Mouse (Mus musculus) lung, embryonic 16.5 days (tissue): Measurements from ENCODE around the gene Trim8. TPM values are rescaled to one million over a fixed set of nuclear protein-coding genes. Genes with fewer than 3 reads are reported as not detected.

Source experiments
- ATAC-seq: fragments of 200-750 bp; cut with Nextera tagmentation; 2 replicates; pipeline ENCODE4 v1.8.0; 2017; ENCODE audit warnings: low read depth, mild to moderate bottlenecking, moderate library complexity
- H3K27ac ChIP-seq: fragments of 300-500 bp; sonication (generic); 2 replicates; pipeline ENCODE4 v1.5.1; 2014; ENCODE audit warnings: mild to moderate bottlenecking, control low read depth, low read length
- H3K27me3 ChIP-seq: fragments of 300-500 bp; sonication (generic); 2 replicates; pipeline ENCODE4 v1.6.1; 2014; ENCODE audit warnings: low read depth, low read length, mixed read lengths; ENCODE audit not compliant: control insufficient read depth, insufficient read depth
- H3K36me3 ChIP-seq: fragments of 300-500 bp; sonication (generic); 2 replicates; pipeline ENCODE4 v1.6.1; 2014; ENCODE audit warnings: low read length; ENCODE audit not compliant: control insufficient read depth, insufficient read depth
- H3K4me1 ChIP-seq: fragments of 300-500 bp; sonication (generic); replicated peaks from 2 replicates; pipeline ENCODE4 v1.6.1; 2014; ENCODE audit warnings: low read length, mixed read lengths; ENCODE audit not compliant: control insufficient read depth, insufficient read depth
- H3K4me2 ChIP-seq: fragments of 300-500 bp; sonication (generic); 2 replicates; pipeline ENCODE4 v1.6.1; 2014; ENCODE audit warnings: low read depth, low read length, control low read depth
- H3K4me3 ChIP-seq: fragments of 300-500 bp; sonication (generic); 2 replicates; pipeline ENCODE4 v1.5.1; 2014; ENCODE audit warnings: mild to moderate bottlenecking, low read length, control low read depth
- H3K9ac ChIP-seq: fragments of 300-500 bp; sonication (generic); 2 replicates; pipeline ENCODE4 v1.6.1; 2014; ENCODE audit warnings: low read length, control low read depth
- H3K9me3 ChIP-seq: fragments of 300-500 bp; sonication (generic); 2 replicates; pipeline ENCODE4 v1.6.1; 2016; ENCODE audit warnings: low read length; ENCODE audit not compliant: control insufficient read depth
- WGBS: fragments of 180-500 bp; shearing (Covaris S2); extraction: QIAGEN DNeasy Blood & Tissue Kit; methylation state at CpG from one replicate; pipeline ENCODE4 v1.1.7; 2014; 5-methylcytosine and 5-hydroxymethylcytosine counted together
- polyA plus RNA-seq: library from polyadenylated mRNA; unstranded; fragments of >200 nt; fragmentation: Nextera tagmentation; extraction: Ambion mirVana; gene quantifications from 2 replicates; pipeline ENCODE4 v1.2.1, GENCODE M21; 2015

Gene Trim8
- polyA plus RNA-seq, 1 experiment from 2014 or later, result 24.9 TPM

DNA sequence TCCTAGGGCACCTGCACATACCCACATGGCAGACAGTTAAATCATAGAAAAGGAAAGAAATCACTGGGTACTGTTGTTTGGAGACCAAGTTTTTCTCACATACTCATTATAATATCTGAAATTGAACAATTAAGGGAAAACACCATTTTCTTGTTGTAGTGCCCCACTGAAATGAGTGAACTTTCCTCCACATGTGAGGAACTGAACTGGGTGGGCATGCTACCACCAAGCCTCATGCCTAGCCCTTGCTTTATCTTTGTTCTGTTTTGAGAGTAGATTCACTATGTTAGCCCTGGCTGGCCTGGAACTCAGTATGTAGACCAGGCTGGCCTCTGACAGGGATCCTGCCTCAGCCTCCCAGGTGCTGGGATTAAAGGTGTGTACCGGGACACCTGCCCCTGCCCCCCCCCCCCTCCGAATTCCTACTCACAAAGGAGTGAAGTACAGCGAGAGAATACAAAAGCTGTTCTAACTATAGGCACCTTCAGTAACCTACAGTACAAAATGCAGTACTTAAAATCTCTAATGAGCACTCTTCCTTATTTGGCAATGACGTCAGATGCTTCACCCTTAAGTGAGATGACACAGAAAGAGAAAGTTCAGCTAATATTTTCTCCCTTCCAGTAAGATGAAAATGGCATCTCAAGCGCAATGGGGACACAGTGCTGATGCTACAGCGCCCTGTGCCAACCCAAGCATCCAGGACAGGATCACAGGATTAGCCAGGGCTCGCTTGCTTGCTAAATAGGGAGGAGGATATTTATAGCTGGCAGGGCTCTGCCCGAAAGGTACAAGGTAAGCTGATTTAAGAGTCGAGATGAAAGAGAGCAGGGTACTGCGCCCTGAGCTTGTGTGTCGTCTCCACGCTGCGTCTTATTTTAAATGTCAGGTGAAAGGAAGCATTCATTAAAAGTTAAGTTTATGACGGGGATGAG, 61.3 kb downstream of the Trim8 start:
- WGBS, result 85% methylated on average over 14 of the region's 14 CpGs
- H3K36me3 ChIP-seq, result no peaks in the 10 kb centered on the region
- no peak overlapping the region for H3K9ac ChIP-seq
- H3K4me1 ChIP-seq, result no peaks in the 10 kb centered on the region
- ATAC-seq, result no peak
- no peaks in the 10 kb centered on the region for H3K27me3 ChIP-seq
- no peak overlapping the region for H3K27ac ChIP-seq
- H3K4me3 ChIP-seq, result no peak overlapping the region
- H3K9me3 ChIP-seq, result no peaks in the 10 kb centered on the region
- H3K4me2 ChIP-seq, result no peak overlapping the region

DNA sequence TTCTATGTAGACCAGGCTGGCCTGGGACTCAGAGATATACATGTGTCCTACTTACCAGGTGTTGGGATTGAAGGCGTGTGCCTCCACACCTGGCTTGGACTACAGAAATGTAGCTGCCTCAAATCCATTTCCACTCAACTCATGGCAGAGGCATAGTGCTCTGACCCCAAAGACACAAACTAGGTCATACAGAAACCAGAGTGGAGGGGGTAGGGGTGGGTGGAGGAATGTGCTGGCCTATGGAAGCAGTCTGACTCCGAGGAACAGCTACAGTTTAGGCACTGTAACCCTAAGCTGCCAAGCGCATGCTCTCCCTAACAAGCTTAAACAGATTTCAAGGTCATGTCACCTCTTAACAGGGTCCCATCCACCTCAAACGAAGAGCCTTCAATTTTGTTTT, 62.1 kb downstream of the Trim8 start:
- H3K9ac ChIP-seq, result no peak overlapping the region
- H3K27me3 ChIP-seq, result no peaks in the 10 kb centered on the region
- H3K4me1 ChIP-seq, result no peaks in the 10 kb centered on the region
- H3K27ac ChIP-seq, result no peak overlapping the region
- no peak for ATAC-seq
- no peak overlapping the region for H3K4me3 ChIP-seq
- H3K4me2 ChIP-seq, result no peak overlapping the region
- H3K36me3 ChIP-seq, result no peaks in the 10 kb centered on the region
- WGBS, result 82% methylated on average over 4 of the region's 4 CpGs
- H3K9me3 ChIP-seq, result no peaks in the 10 kb centered on the region

GRCm38 (mm10) chr19:46564043-46564462, 62.6 kb downstream of the Trim8 start:
- H3K36me3 ChIP-seq, result no peaks in the 10 kb centered on the region
- H3K27me3 ChIP-seq, result no peaks in the 10 kb centered on the region
- H3K27ac ChIP-seq, result no peak overlapping the region
- no peak overlapping the region for H3K4me2 ChIP-seq
- no peak overlapping the region for H3K4me3 ChIP-seq
- no peak overlapping the region for H3K9ac ChIP-seq
- no peak for ATAC-seq
- H3K9me3 ChIP-seq, result no peaks in the 10 kb centered on the region
- H3K4me1 ChIP-seq, result no peaks in the 10 kb centered on the region
- WGBS, result 62% methylated on average over 14 of the region's 14 CpGs

Other genes with a start within 250 kb of the Trim8 start
- 8.3 and 9.1 TPM in 2 replicates for gene Nfkb2, start 197.4 kb upstream of the Trim8 start, polyA plus RNA-seq
- 3.4 and 4.3 TPM in 2 replicates for gene Psd, start 174.5 kb upstream of the Trim8 start, polyA plus RNA-seq
- 12.0 and 13.3 TPM in 2 replicates for gene Fbxl15, start 173.5 kb upstream of the Trim8 start, polyA plus RNA-seq
- gene Cuedc2, start 163.0 kb upstream of the Trim8 start, polyA plus RNA-seq, result 144 and 153 TPM in 2 replicates
- gene Mfsd13a, start 160.6 kb upstream of the Trim8 start, polyA plus RNA-seq, result 10.4 and 11.4 TPM in 2 replicates
- 1.7 and 1.9 TPM in 2 replicates for gene 2310034G01Rik, start 151.4 kb upstream of the Trim8 start, polyA plus RNA-seq
- 132 and 137 TPM in 2 replicates for gene Actr1a, start 106.0 kb upstream of the Trim8 start, polyA plus RNA-seq
- gene Sufu, start 104.8 kb upstream of the Trim8 start, polyA plus RNA-seq, result 28.1 and 33.8 TPM in 2 replicates
- gene Arl3, start 71.5 kb downstream of the Trim8 start, polyA plus RNA-seq, result 113 and 118 TPM in 2 replicates
- 24.6 and 28.4 TPM in 2 replicates for gene Sfxn2, start 71.7 kb downstream of the Trim8 start, polyA plus RNA-seq
- gene Wbp1l, start 97.4 kb downstream of the Trim8 start, polyA plus RNA-seq, result 43.9 and 44.0 TPM in 2 replicates
- 0.09 and 0.38 TPM in 2 replicates for gene Cyp17a1, start 171.5 kb downstream of the Trim8 start, polyA plus RNA-seq
- 15.9 and 16.3 TPM in 2 replicates for gene Borcs7, start 188.2 kb downstream of the Trim8 start, polyA plus RNA-seq
- gene As3mt, start 205.8 kb downstream of the Trim8 start, polyA plus RNA-seq, result 34.8 and 35.1 TPM in 2 replicates